Mouse (Mus musculus): Measurements from ENCODE around the gene Sell.

Sell gene

DNA sequence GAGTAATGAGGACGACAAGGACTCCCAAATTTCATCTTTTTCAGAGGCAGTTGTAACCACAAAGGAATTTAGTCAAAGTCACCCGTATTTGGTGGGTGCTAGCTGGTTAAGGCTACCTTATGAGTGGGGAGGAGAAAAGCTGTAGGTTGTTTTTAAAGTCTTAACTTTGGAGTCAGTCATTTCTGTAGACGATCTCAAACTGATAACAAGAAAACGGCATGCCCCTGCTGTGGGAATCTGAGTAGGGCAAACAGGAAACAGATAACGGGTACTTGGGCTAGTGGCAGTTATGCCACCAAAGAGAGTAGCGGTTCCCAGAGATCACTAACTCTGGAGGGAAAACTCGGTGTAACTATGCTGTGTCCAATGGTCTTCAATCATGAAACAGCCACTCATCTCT is 12.0 kb downstream of the Sell start:
- no peak for DNase-seq (ENCODE audit: extremely low read depth, insufficient read length, low spot score)

DNA sequence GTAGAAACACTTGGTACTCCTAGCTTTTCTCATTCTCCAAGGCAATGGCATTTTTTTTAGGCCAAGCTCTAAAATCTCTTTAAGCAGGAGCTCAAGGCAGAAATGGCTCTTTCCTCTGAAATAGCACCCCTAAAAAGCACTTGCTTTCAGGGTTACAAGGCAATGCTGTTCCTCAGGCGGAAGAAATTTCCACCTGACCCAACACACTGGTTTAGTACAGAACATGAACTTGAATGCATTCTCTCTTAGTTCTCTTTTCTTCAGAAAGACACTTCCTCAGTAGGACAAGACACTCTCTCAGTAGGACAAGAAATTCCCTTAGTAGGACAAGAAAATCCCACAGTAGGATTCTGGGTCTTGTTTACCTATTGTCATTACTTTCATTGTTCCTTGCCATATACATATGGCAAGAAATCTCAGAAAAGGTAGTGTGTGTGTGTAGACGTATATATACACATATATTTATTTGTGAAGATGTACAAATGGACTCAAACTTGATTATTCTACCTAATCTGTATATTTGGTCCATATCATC is 12.9 kb downstream of the Sell start:
- DNase-seq (ENCODE audit: extremely low read depth, insufficient read length, low spot score): no peak

DNA sequence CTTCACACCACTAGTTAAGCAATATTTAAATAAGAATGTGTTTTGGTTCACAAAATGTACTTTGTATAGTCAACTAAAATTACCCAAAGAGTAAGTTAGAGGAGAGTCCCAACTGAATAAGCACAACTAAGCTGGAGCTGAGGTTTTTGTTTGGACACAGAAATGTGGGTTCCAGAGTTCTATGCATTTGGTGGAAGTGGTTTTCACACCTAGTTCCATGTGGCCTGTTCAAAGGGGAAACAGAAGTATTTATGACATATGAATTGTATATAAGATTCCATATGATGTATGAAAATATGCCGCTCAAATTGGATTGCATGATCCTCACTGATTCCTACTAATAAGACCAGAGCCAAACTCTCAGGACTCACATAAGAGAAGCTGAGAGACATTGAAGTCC is 13.6 kb downstream of the Sell start:
- DNase-seq (ENCODE audit: extremely low read depth, insufficient read length, low spot score): no peak

DNA sequence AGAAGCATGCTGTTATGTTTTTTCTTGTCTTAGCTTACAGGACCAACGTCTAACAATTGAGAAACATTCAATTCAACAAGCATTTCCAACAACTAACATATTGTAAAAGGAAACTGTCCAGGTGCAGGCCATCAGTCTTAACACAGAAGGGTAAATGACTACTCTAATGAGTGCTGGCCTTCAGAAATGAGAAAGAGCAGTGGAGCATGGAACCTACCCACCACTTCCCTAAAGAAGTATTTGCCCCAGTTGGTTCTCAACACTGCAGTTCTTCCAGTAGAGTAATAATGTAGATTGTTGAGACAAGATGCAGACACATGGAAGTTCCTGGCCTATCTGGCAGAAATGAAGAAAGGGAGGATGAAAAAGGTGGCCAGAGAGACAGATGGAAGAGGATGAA is 14.7 kb downstream of the Sell start:
- DNase-seq (ENCODE audit: extremely low read depth, insufficient read length, low spot score): no peak

- no peak for DNase-seq (ENCODE audit: extremely low read depth, insufficient read length, low spot score)
Measured at GRCm38 (mm10) chr1:164077031-164077430, 15.2 kb downstream of the Sell start.

GRCm38 (mm10) chr1:164078323-164078741 is 16.6 kb downstream of the Sell start:
- DNase-seq (ENCODE audit: extremely low read depth, insufficient read length, low spot score): no peak

DNA sequence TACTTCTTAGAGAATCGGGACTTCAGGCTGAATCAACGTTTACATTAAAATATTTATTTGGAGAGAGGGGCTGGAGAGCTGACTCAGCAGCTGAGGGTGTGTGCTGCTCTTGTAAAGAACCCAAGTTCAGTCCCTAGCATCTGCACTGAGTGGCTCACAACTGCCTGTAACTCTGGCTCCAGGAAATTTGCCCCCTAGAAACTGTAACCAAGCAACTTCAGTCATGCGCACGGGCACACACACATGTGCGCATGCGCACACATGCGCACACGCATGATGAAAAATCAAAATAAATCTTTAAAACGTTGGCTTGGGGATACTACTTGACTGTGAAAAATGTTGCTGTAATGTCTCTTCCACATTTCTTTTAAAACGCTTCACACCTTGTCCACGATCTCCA is 17.3 kb downstream of the Sell start:
- DNase-seq (ENCODE audit: extremely low read depth, insufficient read length, low spot score): no peak

DNA sequence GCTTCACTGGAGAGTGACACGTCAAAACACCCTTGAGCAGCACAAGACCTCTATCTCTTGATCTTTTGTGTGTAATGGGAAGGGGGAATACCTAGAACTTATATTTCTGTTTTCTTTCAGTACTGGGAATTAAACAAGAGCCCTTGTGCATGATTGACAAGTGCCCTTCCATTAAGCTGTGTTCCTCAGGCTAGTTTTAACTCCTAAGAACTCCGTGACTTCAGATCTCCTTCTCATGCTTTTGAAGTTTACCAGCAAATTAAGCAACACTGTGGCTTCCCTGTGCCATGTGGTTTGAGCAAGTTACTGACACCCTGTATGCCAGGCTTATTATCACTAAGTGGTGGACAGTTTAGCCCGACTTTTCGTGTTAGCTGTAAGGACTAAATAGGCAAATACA is 21.3 kb downstream of the Sell start:
- DNase-seq (ENCODE audit: extremely low read depth, insufficient read length, low spot score): no peak

DNA sequence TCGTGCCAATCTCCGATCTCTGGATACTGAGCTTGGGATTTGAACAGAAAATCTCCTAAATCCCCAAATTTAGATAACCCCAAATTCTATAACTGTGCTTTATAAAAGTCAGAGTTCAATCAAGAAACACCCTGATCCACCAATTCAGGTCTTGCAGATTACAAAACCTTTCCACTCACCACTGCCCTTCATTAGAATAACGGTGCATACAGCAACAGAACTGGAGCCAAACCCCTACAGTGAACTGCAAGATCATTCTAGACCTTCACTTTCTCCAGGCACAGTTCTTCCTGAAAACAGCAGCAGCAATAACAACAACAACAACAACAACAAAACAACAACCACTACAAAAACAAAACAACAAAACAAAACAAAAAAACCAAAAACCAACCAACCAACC is 25.0 kb downstream of the Sell start:
- DNase-seq (ENCODE audit: extremely low read depth, insufficient read length, low spot score): no peak

GRCm38 (mm10) chr1:164087872-164088271 is 26.1 kb downstream of the Sell start:
- DNase-seq (ENCODE audit: extremely low read depth, insufficient read length, low spot score): no peak

- no peak for DNase-seq (ENCODE audit: extremely low read depth, insufficient read length, low spot score)
Measured at GRCm38 (mm10) chr1:164096780-164097179, 35.0 kb downstream of the Sell start.

- no peak for DNase-seq (ENCODE audit: extremely low read depth, insufficient read length, low spot score)
Measured at GRCm38 (mm10) chr1:164097911-164098310, 36.1 kb downstream of the Sell start.

- no peak for DNase-seq (ENCODE audit: extremely low read depth, insufficient read length, low spot score)
Measured at GRCm38 (mm10) chr1:164098372-164098771, 36.6 kb downstream of the Sell start.

DNA sequence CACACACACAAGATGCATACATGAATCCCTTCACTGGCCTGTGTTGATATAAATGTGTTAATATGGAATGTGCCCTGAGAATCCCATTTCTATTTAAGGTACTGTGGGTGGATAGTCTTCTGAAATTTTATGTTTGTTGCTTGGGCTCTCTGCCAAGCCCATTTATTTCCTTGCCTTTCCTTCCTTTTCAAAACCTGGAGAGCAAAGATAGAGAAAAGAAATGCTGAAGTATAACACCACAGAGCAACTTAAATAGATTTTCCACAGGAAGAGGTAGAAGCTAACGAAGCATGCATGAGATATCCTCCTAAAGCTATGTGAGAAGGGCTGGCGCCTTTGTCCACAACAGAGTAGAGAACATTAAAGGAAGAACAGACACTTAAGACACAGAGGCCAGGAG is 48.0 kb downstream of the Sell start:
- DNase-seq (ENCODE audit: extremely low read depth, insufficient read length, low spot score): no peak

- DNase-seq (ENCODE audit: extremely low read depth, insufficient read length, low spot score): no peak
Measured at GRCm38 (mm10) chr1:164110591-164111329, 49.0 kb downstream of the Sell start.

GRCm38 (mm10) chr1:164114280-164114679 is 52.5 kb downstream of the Sell start:
- no peak for DNase-seq (ENCODE audit: extremely low read depth, insufficient read length, low spot score)

- no peak for DNase-seq (ENCODE audit: extremely low read depth, insufficient read length, low spot score)
Measured at GRCm38 (mm10) chr1:164114947-164115493, 53.2 kb downstream of the Sell start, which contains the start of gene Selp. TSS of gene Selp (plus strand) at chr1:164115264.

- no peak for DNase-seq (ENCODE audit: extremely low read depth, insufficient read length, low spot score)
Measured at GRCm38 (mm10) chr1:164115647-164116046, 53.9 kb downstream of the Sell start.

- DNase-seq (ENCODE audit: extremely low read depth, insufficient read length, low spot score): no peak
Measured at GRCm38 (mm10) chr1:164117869-164118268, 56.1 kb downstream of the Sell start.

GRCm38 (mm10) chr1:164119892-164120776 is 58.4 kb downstream of the Sell start:
- DNase-seq (ENCODE audit: extremely low read depth, insufficient read length, low spot score): no peak

DNA sequence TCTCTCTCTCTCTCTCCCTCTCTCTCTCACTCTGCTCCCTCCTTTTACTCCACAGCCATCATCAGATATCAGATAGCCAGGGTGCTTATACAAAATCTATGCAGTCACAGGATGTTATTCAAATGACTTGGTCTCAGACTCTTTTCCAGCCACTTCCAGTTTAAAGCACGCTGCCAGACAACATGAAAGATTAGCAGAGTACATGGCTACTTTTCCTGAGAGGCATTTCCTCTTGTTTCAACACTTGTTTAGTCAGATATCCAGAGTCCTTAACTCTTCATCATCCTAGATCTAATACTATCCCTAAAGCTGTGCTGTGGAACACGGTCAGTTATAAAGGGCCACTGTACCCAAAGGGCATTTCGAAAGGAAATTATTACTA is 59.0 kb downstream of the Sell start:
- DNase-seq (ENCODE audit: extremely low read depth, insufficient read length, low spot score): no peak

Measured in 3134 (cell line).